Mouse (Mus musculus): ENCODE data around the gene Gm10277.
A peak's percentile ranks its signal among the peaks of the same experiment; 100 is the strongest.

Gene Gm10277

DNA sequence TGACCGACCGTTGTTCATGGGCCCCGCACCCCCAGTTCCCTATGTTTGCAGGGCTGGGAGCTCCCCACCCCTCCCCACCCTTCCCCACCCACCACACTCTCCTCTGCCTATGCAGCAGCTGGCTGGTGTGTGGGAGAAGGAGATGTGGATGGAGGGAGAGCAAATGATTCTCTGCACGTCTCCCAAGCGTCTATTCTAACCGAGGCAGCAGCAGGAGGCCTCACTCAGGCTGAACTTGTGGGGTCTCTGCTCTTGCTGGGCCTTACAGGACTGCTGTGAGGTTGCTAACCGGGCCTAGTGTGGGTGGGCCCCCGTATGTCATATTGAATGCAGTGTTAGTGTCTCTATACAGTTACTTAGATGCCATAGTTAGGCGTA is 12.9 kb upstream of the Gm10277 start:
- DNase-seq (ENCODE audit: low spot score in 2 of 2), result no peak

- no peak for DNase-seq (ENCODE audit: low spot score in 2 of 2)
These were observed 7.7 kb upstream of the Gm10277 start for GRCm38 (mm10) chr11:77795216-77795615.

DNA sequence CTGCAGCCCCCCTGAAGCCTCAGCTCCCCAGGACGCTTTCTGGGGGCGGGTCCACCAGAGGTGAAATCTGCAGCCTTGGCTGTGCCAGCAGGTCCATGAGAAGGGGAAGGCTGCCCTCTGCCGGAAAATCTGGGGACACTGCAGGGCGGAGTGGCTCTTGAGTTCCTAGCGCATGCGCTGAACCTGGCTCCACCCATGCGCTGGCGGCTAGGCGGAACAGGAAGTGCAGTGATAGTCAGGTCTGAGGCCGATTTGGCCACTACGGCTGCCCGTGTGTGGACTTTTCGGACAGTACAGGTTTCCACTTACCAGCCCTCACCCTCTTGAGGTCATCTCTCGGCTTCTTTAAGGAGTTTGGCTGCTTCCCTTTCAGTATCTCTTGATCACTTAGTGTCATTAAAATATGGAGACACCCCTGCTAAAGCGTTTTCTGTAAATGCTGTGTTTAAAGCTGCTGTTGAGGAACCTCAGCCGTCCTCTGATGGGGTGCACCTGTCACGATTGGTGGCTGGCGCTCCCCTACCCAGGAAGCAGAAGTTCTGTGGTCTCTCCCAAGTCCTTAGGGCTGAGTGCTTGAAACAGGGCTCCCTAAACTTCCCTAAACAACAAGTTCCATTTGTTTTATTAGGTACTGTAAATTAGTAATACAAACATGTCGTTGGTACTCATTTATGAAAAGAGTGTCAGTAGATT is 5.8 kb upstream of the Gm10277 start:
- peak; percentile 97 to 98 for DNase-seq (ENCODE audit: low spot score in 2 of 2)

GRCm38 (mm10) chr11:77792566-77792909 is 5.0 kb upstream of the Gm10277 start:
- no peak for DNase-seq (ENCODE audit: low spot score in 2 of 2)

DNA sequence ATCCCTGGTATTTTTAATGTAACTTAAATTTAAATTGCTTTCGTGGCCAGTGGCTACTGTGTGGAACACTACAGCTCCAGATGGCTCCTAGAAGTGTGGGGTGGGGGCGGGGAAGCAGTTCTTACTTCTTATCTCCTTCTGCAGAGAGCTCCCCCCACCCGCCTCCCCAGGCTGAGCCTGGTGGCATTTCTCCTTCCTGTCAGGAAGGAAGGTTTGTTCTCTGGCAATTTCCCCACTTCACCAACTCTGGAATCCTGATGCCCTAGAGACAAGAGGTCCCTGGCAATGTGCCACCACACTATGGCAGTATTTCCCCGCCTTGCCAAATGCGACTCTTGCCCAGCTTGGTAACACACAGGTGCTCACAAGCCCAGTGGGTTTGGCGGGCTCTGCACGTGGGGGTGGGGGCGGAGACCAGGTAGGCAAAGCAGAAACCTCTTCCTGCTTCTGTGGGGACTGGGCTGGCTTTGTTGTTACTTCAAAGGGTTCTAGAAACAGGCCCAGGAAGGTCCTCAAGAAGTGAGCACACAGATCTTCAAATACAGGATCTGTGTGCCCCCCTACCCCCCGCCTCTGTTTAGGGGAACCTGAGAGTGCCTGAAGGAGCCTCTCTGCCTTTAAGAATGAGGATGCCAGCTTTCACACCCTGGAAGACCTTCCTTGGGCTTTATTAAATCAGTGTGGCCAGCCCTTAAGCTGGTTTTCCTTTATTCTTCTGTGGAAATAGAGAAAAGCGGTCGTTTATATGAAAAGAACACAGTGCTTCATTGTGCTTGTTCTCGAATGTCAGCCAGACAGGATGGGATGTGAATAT is 4.4 kb upstream of the Gm10277 start:
- DNase-seq (ENCODE audit: low spot score in 2 of 2), result peak; percentile 50 to 72

GRCm38 (mm10) chr11:77791241-77791727 is 3.7 kb upstream of the Gm10277 start:
- DNase-seq (ENCODE audit: low spot score in 2 of 2), result no peak

- DNase-seq (ENCODE audit: low spot score in 2 of 2), result no peak
These were observed 2.7 kb upstream of the Gm10277 start for GRCm38 (mm10) chr11:77790286-77790685.

DNA sequence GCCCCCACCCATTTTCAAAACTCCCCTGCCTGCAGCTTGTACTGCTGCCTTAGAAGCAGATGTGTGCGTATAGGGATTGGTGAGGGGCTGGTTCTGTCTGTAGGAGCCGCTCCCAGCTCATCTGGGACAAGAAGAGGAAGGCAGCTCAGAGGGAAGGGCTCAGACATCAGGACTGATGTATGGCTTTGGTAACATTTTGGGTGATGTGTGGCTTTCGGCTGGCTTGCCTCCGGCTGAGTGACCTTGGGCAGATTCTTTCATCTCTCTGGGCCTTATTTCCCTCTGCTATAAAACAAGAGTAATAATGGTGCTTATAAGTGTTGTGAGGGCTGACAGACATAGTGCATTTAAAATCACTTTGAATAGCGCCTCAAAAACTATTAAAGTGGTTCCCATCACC is 2.0 kb upstream of the Gm10277 start:
- no peak for DNase-seq (ENCODE audit: low spot score in 2 of 2)

- DNase-seq (ENCODE audit: low spot score in 2 of 2), result peak; percentile 43 to 44
These were observed 1.6 kb downstream of the Gm10277 start for GRCm38 (mm10) chr11:77785768-77786561.

DNA sequence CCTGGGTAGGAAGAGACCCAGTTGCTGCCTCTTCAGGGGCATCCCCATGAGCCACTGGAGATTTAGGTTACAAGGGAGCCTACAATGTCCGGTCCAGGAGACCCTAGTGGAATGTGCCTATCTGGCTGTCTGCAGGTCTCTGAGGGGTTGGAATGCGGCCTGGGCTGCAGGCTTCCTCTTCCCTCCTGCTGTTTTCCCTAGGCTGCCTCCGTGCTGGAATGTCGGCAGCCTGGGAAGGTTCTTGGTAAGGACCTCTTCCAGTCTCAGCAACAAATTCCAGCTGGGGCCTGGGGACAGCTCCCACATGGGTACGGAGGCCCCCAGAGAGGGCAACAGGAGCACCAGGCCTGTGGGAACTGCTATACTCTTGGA is 2.2 kb downstream of the Gm10277 start:
- DNase-seq (ENCODE audit: low spot score in 2 of 2), result no peak

DNA sequence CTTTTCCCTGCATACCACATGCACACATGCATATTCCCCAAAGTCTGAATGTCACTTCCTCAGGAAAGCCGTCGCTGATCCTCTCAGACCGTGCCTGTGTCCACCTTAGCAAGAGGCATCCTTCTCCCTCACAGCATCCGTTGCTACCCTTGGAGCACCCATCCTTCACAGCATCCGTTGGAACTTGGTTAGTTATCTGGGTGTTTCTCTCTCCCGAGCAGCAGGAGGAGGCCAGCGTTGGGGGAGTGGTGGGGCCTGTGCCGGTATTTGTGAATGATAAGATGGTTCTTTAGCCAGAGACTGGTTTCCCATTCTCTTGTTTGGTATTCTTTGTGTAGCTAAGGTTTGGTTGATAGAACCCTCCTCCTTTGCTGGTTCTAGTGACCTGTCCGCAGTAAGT is 2.7 kb downstream of the Gm10277 start:
- peak in 1 of 2 experiments; percentile 52 for DNase-seq (ENCODE audit: low spot score in 2 of 2)

- DNase-seq (ENCODE audit: low spot score in 2 of 2), result peak; percentile 57 to 63
These were observed 3.5 kb downstream of the Gm10277 start for GRCm38 (mm10) chr11:77783747-77784646.

GRCm38 (mm10) chr11:77783211-77783746 is 4.3 kb downstream of the Gm10277 start:
- DNase-seq (ENCODE audit: low spot score in 2 of 2), result no peak

DNA sequence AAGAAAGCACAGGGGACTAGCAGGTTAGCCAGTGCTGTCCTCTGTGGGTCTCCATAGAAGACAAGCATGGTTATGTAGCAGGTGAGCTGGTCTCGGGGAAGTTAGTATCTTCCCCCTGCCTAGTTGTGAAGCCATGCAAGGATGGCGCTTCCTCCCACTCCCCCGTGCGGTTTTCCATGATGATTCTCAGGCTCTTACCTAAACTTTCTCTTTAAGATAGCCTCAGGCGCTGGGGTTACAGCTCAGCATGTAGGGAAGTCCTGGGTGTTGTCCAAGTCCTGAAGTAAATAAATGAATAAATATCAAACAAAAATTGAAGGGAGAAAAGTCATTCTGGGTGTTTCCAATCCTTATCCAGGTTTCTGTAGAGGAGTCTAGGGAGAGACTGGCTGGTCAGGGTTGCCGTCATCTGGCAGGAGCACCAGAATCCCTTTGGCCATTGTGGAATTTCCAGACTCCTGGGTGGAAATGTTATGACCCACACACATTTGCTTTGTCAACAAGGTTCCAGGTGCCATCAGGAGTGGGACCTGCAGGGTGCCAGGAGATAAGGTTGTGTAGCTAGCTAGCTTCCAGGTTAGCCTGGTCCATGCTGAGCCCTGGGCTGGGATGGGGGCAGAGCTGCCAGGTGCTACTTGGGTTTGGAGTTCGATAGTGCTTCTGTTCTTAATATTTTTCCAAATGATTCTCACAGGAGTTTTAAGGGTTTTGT is 5.3 kb downstream of the Gm10277 start:
- no peak for DNase-seq (ENCODE audit: low spot score in 2 of 2)

DNA sequence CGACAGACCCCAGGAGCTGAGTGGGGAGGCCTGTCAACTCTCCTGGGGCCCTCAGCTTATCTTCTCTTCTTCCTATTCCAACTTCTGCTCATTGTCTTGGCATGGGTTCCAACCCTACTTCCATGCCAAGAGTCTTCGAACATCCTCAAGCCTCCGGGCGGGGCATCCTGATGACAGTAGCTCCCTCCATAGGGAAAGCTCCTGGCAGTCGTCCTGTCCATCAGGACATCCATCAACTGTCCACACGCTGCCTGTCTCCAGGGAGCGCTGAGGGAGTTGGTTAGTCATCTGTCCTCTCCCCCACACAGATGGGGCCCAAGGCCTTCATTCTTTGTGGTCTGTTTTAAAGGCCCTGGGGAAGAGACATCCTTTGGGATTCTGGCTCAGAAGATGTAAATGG is 6.5 kb downstream of the Gm10277 start:
- no peak for DNase-seq (ENCODE audit: low spot score in 2 of 2)

DNA sequence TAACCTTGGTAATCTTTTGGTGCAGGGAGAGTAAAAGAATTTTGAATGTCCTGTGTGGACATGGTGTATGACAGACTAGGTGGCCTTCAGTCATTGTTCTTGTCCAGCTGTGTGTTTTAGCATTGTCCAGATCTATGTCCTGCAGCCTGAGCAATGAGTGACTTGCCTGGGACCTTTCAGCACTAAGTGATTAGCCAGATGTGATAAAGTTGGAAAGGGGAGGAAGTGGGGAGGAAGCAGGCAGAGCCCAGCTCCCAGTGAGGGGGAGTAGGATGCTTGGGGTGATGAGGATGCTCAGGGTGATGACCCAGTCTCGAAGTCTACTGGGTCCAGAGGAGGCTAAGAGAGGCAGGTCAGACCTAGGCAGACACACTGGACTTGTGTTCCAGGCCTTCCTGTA is 8.3 kb downstream of the Gm10277 start:
- DNase-seq (ENCODE audit: low spot score in 2 of 2), result no peak

DNA sequence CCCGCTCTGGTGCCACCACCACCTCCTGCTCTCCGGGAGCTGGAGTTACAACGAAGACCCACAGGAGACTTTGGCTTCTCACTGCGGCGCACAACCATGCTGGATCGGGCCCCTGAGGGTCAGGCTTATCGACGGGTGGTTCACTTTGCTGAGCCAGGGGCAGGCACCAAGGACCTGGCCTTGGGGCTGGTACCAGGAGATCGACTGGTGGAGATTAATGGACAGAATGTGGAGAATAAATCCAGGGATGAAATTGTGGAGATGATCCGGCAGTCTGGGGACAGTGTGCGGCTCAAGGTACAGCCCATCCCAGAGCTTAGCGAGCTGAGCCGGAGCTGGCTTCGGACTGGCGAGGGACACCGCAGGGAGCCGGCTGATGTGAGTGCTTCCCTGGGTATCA is 9.6 kb downstream of the Gm10277 start:
- no peak for DNase-seq (ENCODE audit: low spot score in 2 of 2)

DNA sequence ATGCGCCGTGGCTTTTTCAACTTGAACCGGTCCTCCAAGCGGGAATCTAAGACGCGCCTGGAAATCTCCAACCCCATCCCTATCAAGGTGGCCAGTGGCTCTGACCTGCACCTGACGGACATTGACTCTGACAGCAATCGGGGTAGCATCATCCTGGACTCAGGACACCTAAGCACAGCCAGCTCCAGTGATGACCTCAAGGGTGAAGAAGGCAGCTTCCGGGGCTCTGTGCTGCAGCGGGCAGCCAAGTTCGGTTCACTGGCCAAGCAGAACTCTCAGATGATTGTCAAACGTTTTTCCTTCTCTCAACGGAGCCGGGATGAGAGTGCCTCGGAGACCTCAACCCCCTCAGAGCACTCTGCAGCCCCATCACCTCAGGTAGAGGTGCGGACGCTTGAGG is 10.1 kb downstream of the Gm10277 start:
- DNase-seq (ENCODE audit: low spot score in 2 of 2), result no peak

DNA sequence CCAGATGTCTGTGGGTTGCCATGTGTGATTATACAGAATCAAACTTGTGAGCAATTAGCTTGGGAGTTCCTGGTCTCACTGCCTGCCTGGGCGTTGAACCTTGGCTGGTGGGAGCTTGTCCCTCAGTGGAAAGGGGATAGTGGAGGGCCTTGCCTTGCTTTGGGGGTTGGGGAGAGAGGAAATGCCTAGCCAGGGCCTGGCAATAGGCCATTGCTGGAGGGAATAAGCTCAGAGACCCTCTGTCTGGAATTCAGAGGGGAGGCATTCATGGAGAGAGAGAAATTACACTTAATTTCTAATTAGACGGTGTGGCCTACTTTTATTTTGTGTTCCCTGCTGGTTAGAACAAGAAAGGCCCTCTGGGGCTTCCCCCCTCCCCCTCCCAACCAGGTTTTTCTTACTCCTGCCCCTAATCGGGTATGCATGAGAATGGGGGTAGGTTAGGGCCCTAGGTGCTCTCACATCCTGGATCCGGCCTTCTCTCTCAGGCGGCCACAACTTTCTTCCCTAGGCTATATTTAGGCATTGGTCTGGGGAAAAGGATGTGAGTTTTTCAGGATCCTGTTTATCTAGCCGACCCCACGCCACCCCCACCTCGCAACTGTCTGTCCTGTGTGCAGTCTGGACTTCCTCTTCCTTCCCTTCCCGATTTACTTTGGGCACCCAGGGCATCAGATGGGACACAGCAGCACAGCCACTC is 11.7 kb downstream of the Gm10277 start:
- no peak for DNase-seq (ENCODE audit: low spot score in 2 of 2)
